Mouse (Mus musculus): ENCODE results near the gene Hist1h1c. TPM values are rescaled to one million over a fixed set of nuclear protein-coding genes. Genes with fewer than 3 reads are reported as not detected.
"Not testable (repeated sequence)": the region's sequence is repeated elsewhere in the genome, so short reads cannot be mapped to it uniquely, and the experiment has no call there.

The Hist1h1c gene
- polyA plus RNA-seq, 1 experiment from 2014 or later: 21.6 TPM

- H3K4me2 ChIP-seq (replicated peaks; ENCODE audit: low read depth, low read length): peak within 1 kb of the TSS; percentile 74
- no peaks in the 10 kb centered on the region for H3K36me3 ChIP-seq (ENCODE audit: control insufficient read depth, insufficient read depth, low read length)
- under 1% methylated on average over 14 of the region's 22 CpGs for WGBS
- H3K27ac ChIP-seq (ENCODE audit: low read depth, low read length): peak within 1 kb of the TSS; percentile 94
- no peaks in the 10 kb centered on the region for H3K9me3 ChIP-seq (ENCODE audit: control insufficient read depth, low read length)
- 0 out of 2 replicates have a peak, but pooled peaks cover 6% of the 10 kb centered on the region for H3K4me1 ChIP-seq (ENCODE audit: control insufficient read depth, insufficient read depth, low read length)
- peak; percentile 97 for ATAC-seq (ENCODE audit: low FRiP score, low TSS enrichment)
- H3K9ac ChIP-seq (ENCODE audit: low read depth, low read length): peak within 1 kb of the TSS; percentile 76
- H3K27me3 ChIP-seq (ENCODE audit: control insufficient read depth, insufficient read depth, low read length): no peaks in the 10 kb centered on the region
- H3K4me3 ChIP-seq (ENCODE audit: low read length): peak within 1 kb of the TSS; percentile 45
Observed at GRCm38 (mm10) chr13:23698300-23698693, 40.3 kb upstream of the Hist1h1c start, which contains the start of gene Hist1h4c. Hist1h4c (minus strand) TSS chr13:23698454.

DNA sequence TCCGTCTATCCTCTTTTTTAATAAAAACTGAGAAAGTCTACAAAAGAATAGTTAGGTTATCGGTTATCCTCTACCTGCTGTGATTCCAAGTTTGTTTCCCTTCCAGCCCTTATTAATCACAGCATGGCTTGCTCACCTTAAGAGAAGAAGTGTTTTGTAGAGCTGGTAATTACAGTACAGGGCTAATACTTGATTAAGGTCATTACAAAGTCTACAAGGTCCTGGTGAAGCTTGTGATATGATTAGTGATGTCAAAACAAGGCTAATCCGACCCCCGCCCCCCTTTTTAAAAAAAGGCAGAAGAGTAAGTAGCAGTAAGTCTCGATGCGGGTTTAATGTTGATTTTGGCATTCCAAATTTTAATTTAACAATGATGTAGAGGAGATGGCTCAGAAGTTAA lies 39.6 kb upstream of the Hist1h1c start:
- whole genome bisulfite sequencing: 72% methylated on average over 6 of the region's 6 CpGs
- 0 out of 2 replicates have a peak overlapping the region, but pooled peaks have one; percentile 23 for H3K4me2 ChIP-seq (replicated peaks; ENCODE audit: low read depth, low read length)
- no peak for ATAC-seq (ENCODE audit: low FRiP score, low TSS enrichment)
- no peak overlapping the region for H3K4me3 ChIP-seq (ENCODE audit: low read length)
- H3K9me3 ChIP-seq (ENCODE audit: control insufficient read depth, low read length): no peaks in the 10 kb centered on the region
- H3K27ac ChIP-seq (ENCODE audit: low read depth, low read length): peak overlapping the region; percentile 65
- 0 out of 2 replicates have a peak, but pooled peaks cover 6% of the 10 kb centered on the region for H3K4me1 ChIP-seq (ENCODE audit: control insufficient read depth, insufficient read depth, low read length)
- no peak overlapping the region for H3K9ac ChIP-seq (ENCODE audit: low read depth, low read length)
- H3K36me3 ChIP-seq (ENCODE audit: control insufficient read depth, insufficient read depth, low read length): no peaks in the 10 kb centered on the region
- H3K27me3 ChIP-seq (ENCODE audit: control insufficient read depth, insufficient read depth, low read length): no peaks in the 10 kb centered on the region

GRCm38 (mm10) chr13:23699767-23700166 lies 38.8 kb upstream of the Hist1h1c start:
- ATAC-seq (ENCODE audit: low FRiP score, low TSS enrichment): no peak
- no peaks in the 10 kb centered on the region for H3K27me3 ChIP-seq (ENCODE audit: control insufficient read depth, insufficient read depth, low read length)
- H3K4me2 ChIP-seq (replicated peaks; ENCODE audit: low read depth, low read length): no peak overlapping the region
- H3K4me1 ChIP-seq (ENCODE audit: control insufficient read depth, insufficient read depth, low read length): 0 out of 2 replicates have a peak, but pooled peaks cover 6% of the 10 kb centered on the region
- H3K36me3 ChIP-seq (ENCODE audit: control insufficient read depth, insufficient read depth, low read length): no peaks in the 10 kb centered on the region
- H3K27ac ChIP-seq (ENCODE audit: low read depth, low read length): no peak overlapping the region
- no peaks in the 10 kb centered on the region for H3K9me3 ChIP-seq (ENCODE audit: control insufficient read depth, low read length)
- H3K4me3 ChIP-seq (ENCODE audit: low read length): no peak overlapping the region
- WGBS: 76% methylated on average over 3 of the region's 3 CpGs
- no peak overlapping the region for H3K9ac ChIP-seq (ENCODE audit: low read depth, low read length)

GRCm38 (mm10) chr13:23700786-23701520 lies 37.7 kb upstream of the Hist1h1c start:
- 25% methylated on average over 8 of the region's 8 CpGs for WGBS
- ATAC-seq (ENCODE audit: low FRiP score, low TSS enrichment): peak; percentile 65
- Histone ChIP-seq H3K9me3 (ENCODE audit: control insufficient read depth, low read length) (no peaks in the 10 kb centered on the region), H3K36me3 (ENCODE audit: control insufficient read depth, insufficient read depth, low read length) (no peaks in the 10 kb centered on the region), H3K4me2 (replicated peaks; ENCODE audit: low read depth, low read length) (no peak overlapping the region), H3K27ac (ENCODE audit: low read depth, low read length) (no peak overlapping the region), H3K27me3 (ENCODE audit: control insufficient read depth, insufficient read depth, low read length) (no peaks in the 10 kb centered on the region), H3K9ac (ENCODE audit: low read depth, low read length) (no peak overlapping the region), H3K4me3 (ENCODE audit: low read length) (no peak overlapping the region), H3K4me1 (ENCODE audit: control insufficient read depth, insufficient read depth, low read length) (0 out of 2 replicates have a peak, but pooled peaks cover 2% of the 10 kb centered on the region)

DNA sequence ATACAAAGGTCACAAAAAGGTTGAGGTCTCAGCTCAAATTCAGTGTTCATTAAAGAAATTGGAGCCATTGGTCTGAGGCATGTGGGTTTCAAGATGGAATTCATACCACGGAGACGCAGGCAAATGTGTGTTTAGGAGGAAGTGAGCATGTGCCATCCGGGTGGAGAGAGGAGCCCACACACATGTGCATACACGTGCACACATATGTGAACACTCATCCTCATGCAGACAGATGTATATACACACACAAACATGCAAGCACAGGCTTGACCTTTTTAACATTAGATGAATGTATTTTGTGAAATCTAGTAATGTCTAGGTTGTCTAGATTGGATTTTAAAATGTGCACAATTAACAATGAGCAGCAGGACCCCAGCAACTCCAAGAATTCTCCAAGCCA lies 36.4 kb upstream of the Hist1h1c start:
- Histone ChIP-seq H3K9ac (ENCODE audit: low read depth, low read length) (no peak overlapping the region), H3K9me3 (ENCODE audit: control insufficient read depth, low read length) (no peaks in the 10 kb centered on the region), H3K4me1 (ENCODE audit: control insufficient read depth, insufficient read depth, low read length) (no peaks in the 10 kb centered on the region), H3K36me3 (ENCODE audit: control insufficient read depth, insufficient read depth, low read length) (no peaks in the 10 kb centered on the region), H3K4me3 (ENCODE audit: low read length) (no peak overlapping the region), H3K27ac (ENCODE audit: low read depth, low read length) (no peak overlapping the region), H3K27me3 (ENCODE audit: control insufficient read depth, insufficient read depth, low read length) (no peaks in the 10 kb centered on the region), H3K4me2 (replicated peaks; ENCODE audit: low read depth, low read length) (no peak overlapping the region)
- 78% methylated on average over 4 of the region's 4 CpGs for WGBS
- no peak for ATAC-seq (ENCODE audit: low FRiP score, low TSS enrichment)

DNA sequence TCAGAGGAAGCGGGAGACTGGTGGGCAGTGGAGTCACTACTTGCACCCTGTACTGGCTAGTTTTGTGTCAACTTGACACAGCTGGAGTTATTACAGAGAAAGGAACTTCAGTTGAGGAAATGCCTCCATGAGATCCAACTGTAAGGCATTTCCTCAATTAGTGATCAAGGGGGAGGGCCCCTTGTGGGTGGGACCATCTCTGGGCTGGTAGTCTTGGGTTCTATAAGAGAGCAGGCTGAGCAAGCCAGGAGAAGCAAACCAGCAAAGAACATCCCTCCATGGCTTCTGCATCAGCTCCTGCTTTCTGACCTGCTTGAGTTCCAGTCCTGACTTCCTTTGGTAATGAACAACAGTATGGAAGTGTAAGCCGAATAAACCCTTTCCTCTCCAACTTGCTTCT lies 35.8 kb upstream of the Hist1h1c start:
- H3K27me3 ChIP-seq (ENCODE audit: control insufficient read depth, insufficient read depth, low read length); H3K27ac ChIP-seq (ENCODE audit: low read depth, low read length); H3K36me3 ChIP-seq (ENCODE audit: control insufficient read depth, insufficient read depth, low read length); H3K4me2 ChIP-seq (replicated peaks; ENCODE audit: low read depth, low read length); ATAC-seq (ENCODE audit: low FRiP score, low TSS enrichment); H3K4me3 ChIP-seq (ENCODE audit: low read length); H3K9ac ChIP-seq (ENCODE audit: low read depth, low read length); H3K4me1 ChIP-seq (ENCODE audit: control insufficient read depth, insufficient read depth, low read length); H3K9me3 ChIP-seq (ENCODE audit: control insufficient read depth, low read length): not testable (repeated sequence)
- WGBS: 76% methylated on average over 2 of the region's 2 CpGs

GRCm38 (mm10) chr13:23705751-23706356 lies 32.8 kb upstream of the Hist1h1c start:
- H3K4me3 ChIP-seq (ENCODE audit: low read length): no peak overlapping the region
- H3K9me3 ChIP-seq (ENCODE audit: control insufficient read depth, low read length): no peaks in the 10 kb centered on the region
- H3K4me2 ChIP-seq (replicated peaks; ENCODE audit: low read depth, low read length): no peak overlapping the region
- 94% methylated on average over 7 of the region's 7 CpGs for WGBS
- H3K27ac ChIP-seq (ENCODE audit: low read depth, low read length): no peak overlapping the region
- no peaks in the 10 kb centered on the region for H3K4me1 ChIP-seq (ENCODE audit: control insufficient read depth, insufficient read depth, low read length)
- ATAC-seq (ENCODE audit: low FRiP score, low TSS enrichment): no peak
- H3K36me3 ChIP-seq (ENCODE audit: control insufficient read depth, insufficient read depth, low read length): no peaks in the 10 kb centered on the region
- no peaks in the 10 kb centered on the region for H3K27me3 ChIP-seq (ENCODE audit: control insufficient read depth, insufficient read depth, low read length)
- no peak overlapping the region for H3K9ac ChIP-seq (ENCODE audit: low read depth, low read length)

GRCm38 (mm10) chr13:23706771-23707170 lies 31.8 kb upstream of the Hist1h1c start:
- 94% methylated on average over 12 of the region's 12 CpGs for WGBS
- H3K4me3 ChIP-seq (ENCODE audit: low read length): no peak overlapping the region
- H3K4me1 ChIP-seq (ENCODE audit: control insufficient read depth, insufficient read depth, low read length): no peaks in the 10 kb centered on the region
- H3K27me3 ChIP-seq (ENCODE audit: control insufficient read depth, insufficient read depth, low read length): no peaks in the 10 kb centered on the region
- no peaks in the 10 kb centered on the region for H3K9me3 ChIP-seq (ENCODE audit: control insufficient read depth, low read length)
- H3K27ac ChIP-seq (ENCODE audit: low read depth, low read length): no peak overlapping the region
- H3K4me2 ChIP-seq (replicated peaks; ENCODE audit: low read depth, low read length): no peak overlapping the region
- ATAC-seq (ENCODE audit: low FRiP score, low TSS enrichment): no peak
- H3K9ac ChIP-seq (ENCODE audit: low read depth, low read length): no peak overlapping the region
- no peaks in the 10 kb centered on the region for H3K36me3 ChIP-seq (ENCODE audit: control insufficient read depth, insufficient read depth, low read length)

DNA sequence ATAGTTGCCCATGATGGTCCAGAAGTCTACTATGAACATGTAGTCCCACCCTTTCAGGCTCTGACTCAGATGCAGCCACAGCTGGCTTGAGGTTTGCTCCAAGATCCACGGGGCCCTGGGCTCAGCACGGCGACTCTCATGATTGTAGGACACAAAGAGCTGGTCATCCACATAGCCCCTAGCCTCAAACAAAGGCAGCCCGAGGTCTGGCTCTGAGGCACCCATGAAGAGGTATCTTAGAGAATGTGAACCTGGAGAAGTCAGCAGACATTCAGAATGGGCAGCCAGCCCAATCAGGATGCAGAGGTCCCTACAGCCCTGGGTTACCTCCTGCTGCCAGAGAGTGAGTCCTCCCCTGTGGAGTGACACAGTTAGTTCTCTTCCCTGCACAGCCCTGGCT lies 30.6 kb upstream of the Hist1h1c start:
- no peak overlapping the region for H3K4me2 ChIP-seq (replicated peaks; ENCODE audit: low read depth, low read length)
- no peaks in the 10 kb centered on the region for H3K9me3 ChIP-seq (ENCODE audit: control insufficient read depth, low read length)
- H3K4me1 ChIP-seq (ENCODE audit: control insufficient read depth, insufficient read depth, low read length): no peaks in the 10 kb centered on the region
- no peak for ATAC-seq (ENCODE audit: low FRiP score, low TSS enrichment)
- H3K27ac ChIP-seq (ENCODE audit: low read depth, low read length): no peak overlapping the region
- 84% methylated on average over 4 of the region's 4 CpGs for WGBS
- H3K4me3 ChIP-seq (ENCODE audit: low read length): no peak overlapping the region
- no peaks in the 10 kb centered on the region for H3K36me3 ChIP-seq (ENCODE audit: control insufficient read depth, insufficient read depth, low read length)
- H3K9ac ChIP-seq (ENCODE audit: low read depth, low read length): no peak overlapping the region
- no peaks in the 10 kb centered on the region for H3K27me3 ChIP-seq (ENCODE audit: control insufficient read depth, insufficient read depth, low read length)
